Mouse (Mus musculus): ENCODE measurements around the gene 2010111I01Rik.

Gene 2010111I01Rik

DNA sequence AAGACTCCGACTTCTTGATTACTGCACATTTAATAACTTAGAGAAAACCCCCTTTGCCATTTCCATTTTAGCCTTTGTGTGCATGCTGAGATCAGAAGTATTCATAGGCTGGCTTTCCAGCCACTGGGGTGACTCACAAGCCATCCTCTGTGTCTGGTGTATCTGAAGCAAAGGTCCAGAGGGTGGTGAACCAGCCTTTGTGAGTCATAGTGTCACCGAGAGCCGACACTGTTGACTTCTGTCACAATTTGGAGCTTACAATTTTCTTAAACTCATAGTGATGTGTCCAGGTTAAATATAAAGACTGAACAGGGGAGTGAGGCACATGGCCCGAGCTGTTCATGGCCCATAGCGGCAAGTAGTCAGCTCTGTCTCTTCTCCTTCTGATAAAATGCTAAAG is 278.9 kb downstream of the 2010111I01Rik start:
- DNase-seq (ENCODE audit: low spot score), result no peak

- no peak for DNase-seq (ENCODE audit: low spot score)
Observed at GRCm38 (mm10) chr13:63244425-63244824, 279.7 kb downstream of the 2010111I01Rik start.

- DNase-seq (ENCODE audit: low spot score), result no peak
Observed at GRCm38 (mm10) chr13:63245218-63245617, 280.5 kb downstream of the 2010111I01Rik start.

- no peak for DNase-seq (ENCODE audit: low spot score)
Observed at GRCm38 (mm10) chr13:63245812-63246211, 281.1 kb downstream of the 2010111I01Rik start.

DNA sequence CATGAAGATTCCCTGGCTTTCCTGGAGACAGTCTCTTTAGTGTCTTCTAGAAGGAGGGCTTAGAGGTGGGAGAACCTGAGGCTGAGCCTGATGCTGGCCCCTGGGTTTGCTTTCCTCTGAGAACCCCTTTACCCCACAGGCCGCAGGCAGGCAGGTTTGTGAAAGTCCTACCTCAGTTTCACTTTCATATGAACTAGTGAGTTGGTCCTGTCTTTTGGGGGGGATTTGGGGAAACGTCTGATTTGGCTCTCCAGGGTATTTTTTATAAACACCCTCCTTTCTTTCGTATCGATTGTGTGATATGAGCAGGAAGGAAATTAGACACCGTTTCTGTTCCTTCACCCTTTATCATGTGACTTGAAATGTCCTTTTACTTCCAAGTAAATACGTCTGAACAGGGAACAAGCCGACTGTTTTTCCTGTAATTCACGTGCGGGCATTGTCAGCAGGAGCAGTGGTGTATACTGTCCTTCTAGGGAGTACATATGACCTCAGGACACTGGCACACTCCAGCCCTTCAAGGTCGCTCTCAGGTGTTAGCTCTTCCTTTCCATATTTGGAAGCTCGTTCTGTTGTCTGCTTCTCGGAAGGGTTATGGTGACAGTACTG is 281.7 kb downstream of the 2010111I01Rik start:
- no peak for DNase-seq (ENCODE audit: low spot score)

DNA sequence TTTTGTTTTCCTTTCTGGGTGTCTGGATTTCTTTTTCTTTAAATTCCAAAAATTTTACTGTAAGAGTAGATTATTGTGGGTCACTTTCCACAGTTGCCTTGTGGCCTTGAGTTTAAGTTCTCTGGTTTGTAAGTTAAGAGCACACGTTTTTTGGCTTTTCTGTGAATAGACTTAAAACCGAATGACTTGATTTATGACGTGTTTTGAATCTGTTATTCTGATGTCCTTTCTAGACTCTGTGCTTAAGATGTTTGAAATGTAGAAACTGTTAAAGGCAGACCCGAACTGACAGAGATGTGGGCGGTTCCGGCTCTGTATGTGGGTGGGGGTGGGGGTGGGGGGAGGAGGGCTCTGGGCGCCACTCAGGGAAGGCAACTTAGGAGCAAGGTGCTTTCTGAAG is 282.3 kb downstream of the 2010111I01Rik start:
- no peak for DNase-seq (ENCODE audit: low spot score)

GRCm38 (mm10) chr13:63247631-63248030 is 282.9 kb downstream of the 2010111I01Rik start:
- no peak for DNase-seq (ENCODE audit: low spot score)

DNA sequence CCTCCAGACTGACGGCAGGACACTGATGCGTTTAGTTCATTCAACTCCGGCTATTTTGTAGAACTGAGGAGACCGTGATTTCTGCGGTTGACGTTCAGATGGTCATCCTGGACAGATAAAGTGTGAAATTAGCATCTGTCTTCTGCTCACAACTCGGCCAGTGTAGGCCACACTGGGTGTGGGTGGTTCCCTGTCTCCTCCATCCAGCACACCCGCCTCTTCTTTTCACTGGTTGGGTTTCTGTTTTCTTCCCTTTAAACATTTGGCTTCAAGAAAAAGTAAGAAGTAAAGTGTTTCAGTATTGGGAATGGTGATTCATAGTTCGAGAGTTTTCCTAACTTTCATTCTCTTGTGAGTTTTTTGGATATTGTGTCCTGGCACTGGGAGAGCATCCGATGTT is 283.6 kb downstream of the 2010111I01Rik start:
- DNase-seq (ENCODE audit: low spot score), result no peak

DNA sequence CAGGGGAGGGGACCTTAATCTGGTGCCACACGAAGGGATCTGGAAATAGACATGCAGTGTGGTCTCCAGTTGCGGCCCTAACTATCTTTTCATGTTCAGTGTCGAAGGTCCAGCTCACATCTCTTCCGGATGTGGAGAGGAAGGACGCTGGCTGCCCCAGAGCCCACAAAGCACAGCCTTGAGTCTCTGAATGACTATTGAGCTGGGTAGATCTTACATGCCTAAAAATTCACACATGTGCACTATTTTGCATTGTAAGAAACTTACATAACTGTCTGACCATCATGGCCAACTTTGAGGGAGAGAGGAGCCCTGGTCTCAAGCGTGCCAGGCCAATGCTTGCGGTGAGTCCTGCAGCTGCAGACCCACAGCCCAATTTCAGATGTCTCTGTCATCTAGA is 284.5 kb downstream of the 2010111I01Rik start:
- no peak for DNase-seq (ENCODE audit: low spot score)

DNA sequence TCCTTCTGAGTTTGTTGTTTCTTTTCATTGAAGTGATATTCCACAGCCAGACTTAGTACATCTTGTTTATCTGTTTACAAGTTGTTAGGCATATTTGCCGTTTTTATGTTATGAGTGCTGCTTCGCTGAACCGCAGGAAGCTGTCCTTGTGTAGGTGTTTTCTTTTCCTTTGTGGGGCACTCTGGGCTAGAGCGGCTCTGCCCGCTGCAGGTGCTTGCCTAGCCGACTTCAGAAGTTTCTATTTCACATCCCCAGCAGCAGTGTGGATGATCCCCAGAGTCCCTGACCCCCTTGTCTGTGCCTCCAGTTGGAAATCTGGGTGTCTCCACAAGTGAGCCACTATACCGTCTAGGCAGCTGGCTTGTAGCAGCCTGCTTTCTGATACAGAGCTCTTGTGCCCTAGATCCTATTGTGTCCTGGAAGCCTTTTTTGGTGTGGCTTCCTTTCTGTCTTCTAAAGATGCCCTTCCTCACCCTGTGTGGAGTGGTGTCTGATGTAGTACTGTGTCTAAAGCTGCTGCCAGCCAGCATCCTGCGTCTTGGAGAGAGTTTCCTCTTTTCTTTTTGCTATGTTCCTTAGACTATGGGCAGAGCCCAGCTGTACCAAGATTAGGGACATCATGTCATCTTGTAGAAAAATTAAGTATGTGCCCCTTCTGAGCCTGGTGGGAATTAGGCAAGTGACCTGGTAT is 285.2 kb downstream of the 2010111I01Rik start:
- DNase-seq (ENCODE audit: low spot score), result no peak

- no peak for DNase-seq (ENCODE audit: low spot score)
Observed at GRCm38 (mm10) chr13:63250441-63250980, 285.8 kb downstream of the 2010111I01Rik start.

- no peak for DNase-seq (ENCODE audit: low spot score)
Observed at GRCm38 (mm10) chr13:63251118-63251889, 286.6 kb downstream of the 2010111I01Rik start.

DNA sequence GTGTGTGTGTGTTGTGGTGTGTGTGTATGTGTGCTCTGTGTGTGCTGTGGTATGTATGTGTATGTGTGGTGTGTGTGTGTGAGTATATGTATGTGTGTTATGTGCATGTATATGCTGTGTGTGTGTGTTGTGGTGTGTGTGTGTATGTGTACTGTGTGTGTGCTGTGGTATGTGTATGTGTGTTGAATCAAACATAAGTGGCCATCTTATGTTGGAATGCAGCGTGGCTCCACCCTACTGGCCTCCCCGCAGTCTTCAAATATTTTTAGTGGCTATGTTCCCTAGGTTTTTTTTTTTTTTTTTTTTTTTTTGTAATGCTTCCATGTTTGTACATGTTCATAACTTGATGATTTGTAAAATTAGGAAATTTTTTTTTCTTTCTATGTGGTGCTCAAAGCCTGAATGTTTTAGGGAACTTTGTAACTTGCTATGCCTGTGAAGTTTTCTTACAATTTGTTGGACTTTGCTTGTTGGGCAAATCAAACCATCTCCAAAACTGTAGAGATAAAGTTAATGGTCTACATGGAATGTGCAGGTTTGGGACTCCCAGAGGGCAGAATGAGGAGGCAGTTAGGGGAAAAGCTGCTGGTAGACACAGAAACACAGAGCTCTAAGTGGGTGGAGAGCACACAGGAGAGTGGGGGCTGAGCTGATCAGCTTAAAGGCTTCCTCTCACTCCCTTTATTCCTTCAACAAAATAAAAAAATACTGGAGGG is 287.8 kb downstream of the 2010111I01Rik start:
- no peak for DNase-seq (ENCODE audit: low spot score)

DNA sequence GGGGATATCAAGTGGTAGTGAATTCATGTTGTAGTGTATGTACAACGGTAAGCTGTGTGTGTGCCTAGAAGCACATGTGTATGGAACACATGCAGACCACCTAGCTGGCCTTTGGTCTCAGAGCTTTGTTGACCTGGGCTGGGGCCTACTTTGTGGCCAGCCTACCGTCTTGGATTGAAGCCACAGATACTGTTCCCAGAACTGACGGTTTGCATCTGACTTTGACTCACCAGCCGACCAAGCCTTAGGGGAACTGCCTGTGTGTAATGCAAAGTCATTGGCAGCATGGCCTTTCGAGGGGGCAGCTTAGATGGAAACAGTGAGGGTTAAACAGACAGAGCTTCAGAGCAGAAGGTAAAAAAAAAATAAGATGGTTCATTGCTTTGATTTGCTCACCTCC is 288.5 kb downstream of the 2010111I01Rik start:
- no peak for DNase-seq (ENCODE audit: low spot score)

DNA sequence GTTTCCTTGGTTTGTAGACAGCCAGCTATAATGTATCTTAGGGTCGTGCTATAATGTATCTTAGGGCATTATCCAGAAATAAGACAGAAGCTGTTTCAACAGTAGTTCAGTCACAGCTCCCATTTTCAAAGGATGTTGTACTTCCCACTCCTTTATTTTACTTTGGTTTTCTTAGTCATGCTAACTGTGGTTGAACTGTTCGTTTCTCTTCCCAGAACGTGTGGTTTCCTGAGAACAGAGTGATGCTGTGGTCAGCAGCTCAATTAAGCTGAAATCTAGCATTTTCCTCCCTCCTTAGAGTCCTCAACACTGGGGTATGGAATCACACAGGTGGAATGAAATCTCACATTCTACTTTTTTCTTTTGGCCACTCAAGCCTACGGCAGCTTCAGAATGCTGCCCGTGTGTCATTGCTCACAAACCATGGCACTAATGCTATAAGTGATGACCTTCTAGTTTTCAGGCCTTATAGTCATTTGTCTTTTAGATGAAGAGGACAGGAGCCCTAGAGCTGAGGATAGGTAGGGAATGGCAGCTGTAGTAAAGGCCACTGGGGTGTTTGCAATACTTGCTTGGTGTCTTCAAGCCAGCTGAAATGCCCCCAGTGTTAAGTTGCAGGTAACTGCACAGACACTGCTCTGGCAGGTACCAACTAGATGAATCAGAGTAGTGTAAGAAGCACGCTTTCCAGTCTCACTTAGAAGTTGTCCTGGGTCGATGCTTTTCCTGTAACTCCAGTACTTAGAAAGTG is 289.4 kb downstream of the 2010111I01Rik start:
- DNase-seq (ENCODE audit: low spot score), result no peak

DNA sequence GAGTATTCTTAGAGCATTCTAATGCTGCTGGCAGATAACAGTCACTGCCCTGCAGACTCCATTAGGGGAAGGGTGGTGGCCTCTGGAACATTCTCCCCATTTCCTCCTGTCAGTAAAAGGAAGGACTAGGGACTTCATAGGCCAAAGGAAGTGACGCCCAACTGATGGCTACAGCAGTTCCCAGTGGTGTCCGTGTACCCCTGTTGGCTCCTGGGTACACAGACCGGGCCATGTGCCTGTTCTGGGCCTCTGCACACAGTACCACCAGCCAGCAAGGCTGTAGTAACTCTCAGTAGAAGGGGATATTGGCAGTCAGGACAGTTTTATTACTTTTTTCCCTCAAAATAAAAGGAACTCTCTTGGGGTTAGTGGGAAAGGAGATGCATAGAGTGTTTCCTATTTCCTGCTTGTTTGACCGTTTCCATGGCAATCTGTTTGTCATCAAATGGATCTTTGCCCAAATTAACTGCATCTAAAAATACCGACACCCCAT is 290.9 kb downstream of the 2010111I01Rik start:
- no peak for DNase-seq (ENCODE audit: low spot score)

DNA sequence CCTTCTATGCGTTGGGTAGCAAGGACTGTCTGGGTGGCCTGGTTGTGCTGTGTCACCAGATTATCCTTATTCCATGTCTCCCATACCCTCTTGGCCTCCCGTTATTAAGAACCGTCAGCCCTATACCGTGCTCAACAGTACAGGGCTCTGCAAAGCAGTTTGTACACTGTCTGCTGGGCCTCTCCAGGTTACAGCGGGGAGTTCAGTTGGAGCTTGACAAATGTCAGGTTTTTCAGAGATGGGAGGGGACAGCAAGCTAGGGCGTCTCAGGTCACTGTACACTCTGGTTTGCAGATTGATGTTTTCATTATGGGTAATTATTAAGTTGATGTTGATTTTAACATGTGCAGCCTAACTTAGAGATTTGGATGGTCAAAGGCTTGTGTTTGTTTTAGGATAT is 291.5 kb downstream of the 2010111I01Rik start:
- no peak for DNase-seq (ENCODE audit: low spot score)

GRCm38 (mm10) chr13:63256807-63257206 is 292.1 kb downstream of the 2010111I01Rik start:
- no peak for DNase-seq (ENCODE audit: low spot score)

- DNase-seq (ENCODE audit: low spot score), result no peak
Observed at GRCm38 (mm10) chr13:63258167-63258582, 293.5 kb downstream of the 2010111I01Rik start.

- DNase-seq (ENCODE audit: low spot score), result no peak
Observed at GRCm38 (mm10) chr13:63258671-63259070, 294.0 kb downstream of the 2010111I01Rik start.

DNA sequence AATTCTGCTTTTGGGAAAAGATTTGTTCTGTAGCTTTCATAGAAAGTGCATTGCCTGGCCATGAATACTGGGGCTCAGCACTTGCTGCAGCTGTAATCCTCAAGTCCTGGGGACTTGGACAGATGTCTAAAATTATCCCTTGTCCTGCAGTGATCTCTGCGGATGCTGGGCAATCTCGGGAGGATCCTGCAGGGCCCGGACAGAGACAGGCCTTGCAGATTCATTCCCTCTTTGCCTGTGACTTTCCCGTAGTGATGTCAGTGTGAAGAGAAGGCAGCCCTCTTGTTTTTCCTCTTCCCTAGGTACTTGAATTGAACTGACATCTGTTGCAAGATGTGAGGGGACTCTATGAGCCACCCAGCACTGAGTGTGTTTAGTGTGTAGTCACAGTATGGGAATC is 295.4 kb downstream of the 2010111I01Rik start:
- no peak for DNase-seq (ENCODE audit: low spot score)
